Mouse (Mus musculus) lung, adult 2 months (tissue): ENCODE results near the gene Klhl3.

Experiments used
- CTCF ChIP-seq: fragments of 200-500 bp; IDR thresholded peaks from 2 replicates; pipeline ENCODE4 v1.5.1; 2011; ENCODE audit warnings: mild to moderate bottlenecking, low read length, control low read depth; ENCODE audit not compliant: insufficient read depth
- POLR2A ChIP-seq: fragments of 200-500 bp; IDR thresholded peaks from 2 replicates; pipeline ENCODE4 v1.6.1; 2011; ENCODE audit warnings: low read depth, mild to moderate bottlenecking, control low read depth, low read length, borderline replicate concordance; ENCODE audit errors: extremely low read depth

DNA sequence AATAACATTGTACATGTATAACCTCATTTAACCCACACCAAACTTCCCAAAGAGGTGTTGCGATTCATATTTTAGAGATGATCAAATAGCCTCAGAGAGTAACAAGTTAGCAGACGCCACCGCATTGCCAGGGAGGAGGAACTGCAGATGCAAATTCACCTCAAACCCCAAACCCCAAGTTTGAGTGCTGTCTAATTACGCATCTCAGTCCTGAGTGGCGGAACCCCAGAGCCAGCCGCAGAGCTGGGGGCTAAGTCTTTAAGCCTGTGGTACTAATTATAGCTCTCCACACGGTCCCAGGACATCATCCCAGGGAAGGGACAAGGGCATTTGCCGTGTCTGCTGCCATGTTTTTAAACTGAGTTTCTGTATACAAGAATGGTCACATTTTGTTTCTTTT, 75.9 kb downstream of the Klhl3 start:
- TF ChIP-seq POLR2A (no peak), CTCF (no peak)
